Mouse (Mus musculus) adrenal gland, postnatal 10 days (tissue): ENCODE measurements at regions not wholly inside any gene's neighbourhood (a gene's known extent, or its start where the extent isn't known, plus 50 kb on each side); places are given as distances from the start of the nearest gene placed in this dataset.
A peak's percentile ranks its signal among the peaks of the same experiment; 100 is the strongest.

Source experiments
- DNase-seq: peaks from one replicate; pipeline ENCODE4 v3.0.0; 2021; ENCODE audit warnings: mixed read lengths

- no peak for DNase-seq
Observed at GRCm38 (mm10) chr9:61622933-61623332, 250.8 kb downstream of the Tle3 start.

DNA sequence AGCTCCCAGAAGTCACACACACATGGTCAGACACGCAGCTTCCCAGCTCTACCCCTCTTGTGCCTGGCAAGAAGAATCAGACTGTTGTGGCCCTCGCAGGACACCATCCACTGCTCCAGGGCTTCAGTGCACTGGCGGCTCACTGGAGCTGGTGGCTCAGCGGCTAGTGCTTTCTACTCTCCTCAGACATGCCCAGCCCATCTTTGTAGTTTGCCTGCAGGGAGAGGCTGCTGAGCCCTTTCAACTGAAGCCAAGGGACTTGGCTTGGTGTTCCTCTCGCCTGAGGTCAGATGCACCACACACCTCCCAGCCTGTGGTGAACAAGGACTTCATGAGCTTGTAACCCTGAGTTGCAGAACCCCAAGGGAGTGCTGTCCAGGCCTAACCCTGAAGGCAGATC is 249.8 kb downstream of the Tle3 start:
- DNase-seq = no peak

DNA sequence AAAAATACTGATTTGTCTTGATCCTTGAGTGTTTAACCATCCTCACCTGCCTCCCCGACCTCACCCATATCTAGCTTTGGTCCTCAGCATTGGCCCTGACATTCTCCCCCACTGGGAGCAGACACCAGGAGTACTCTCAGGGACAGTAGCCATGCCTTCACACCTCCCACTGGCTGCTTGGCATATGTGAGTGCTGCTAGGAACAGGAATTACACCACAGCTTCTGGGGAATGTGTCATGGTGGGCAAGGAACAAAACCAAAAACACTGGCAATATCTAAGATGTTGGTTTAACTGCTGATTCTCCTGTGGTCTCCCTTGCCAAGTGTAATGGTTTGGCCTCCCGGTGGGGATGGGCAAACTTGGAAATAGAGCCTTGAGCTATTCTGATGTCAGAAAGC is 248.6 kb downstream of the Tle3 start:
- no peak for DNase-seq

DNA sequence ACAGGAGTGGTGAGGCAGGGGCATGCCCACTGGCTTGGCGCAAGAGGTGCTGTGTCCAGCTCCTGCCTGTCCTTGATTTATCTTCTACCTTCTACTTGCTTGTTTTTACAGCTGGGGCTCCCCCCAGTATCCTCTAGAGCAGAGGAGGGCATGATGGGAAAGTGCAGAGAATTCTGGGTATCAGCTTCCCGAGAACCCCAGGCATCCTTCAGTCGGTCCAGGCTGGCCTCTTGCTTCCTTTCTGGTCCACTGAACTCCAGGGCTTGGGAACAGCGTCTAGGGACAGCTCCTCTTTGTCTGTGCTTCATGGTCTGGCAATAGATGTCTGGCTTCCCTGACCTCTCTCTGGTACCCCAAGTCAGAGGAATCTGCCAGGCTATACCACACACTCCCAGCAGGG is 247.9 kb downstream of the Tle3 start:
- no peak for DNase-seq

- DNase-seq = peak; percentile 43
Observed at GRCm38 (mm10) chr9:61618510-61619249, 246.5 kb downstream of the Tle3 start.

DNA sequence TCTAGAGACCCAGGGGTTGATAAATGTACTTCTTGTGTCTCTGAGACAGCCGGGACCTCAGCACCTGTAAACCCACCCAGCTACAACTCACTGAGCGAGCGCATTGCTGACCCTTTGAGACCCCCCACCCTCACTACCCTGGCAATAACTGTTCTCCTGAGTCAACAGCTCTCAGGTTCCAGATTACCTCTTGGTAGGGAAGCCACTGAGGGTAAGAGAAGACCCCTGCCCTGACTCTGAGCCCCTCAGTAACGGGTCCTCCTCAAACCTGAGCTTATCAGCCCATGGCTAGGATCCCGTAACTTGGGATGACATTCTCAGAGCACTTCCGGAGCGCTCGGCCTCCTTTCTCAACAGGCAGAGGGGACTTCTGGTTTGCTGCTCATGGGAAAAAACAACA is 245.8 kb downstream of the Tle3 start:
- DNase-seq = no peak

- no peak for DNase-seq
Observed at GRCm38 (mm10) chr9:61615556-61615955, 243.4 kb downstream of the Tle3 start.

- DNase-seq = no peak
Observed at GRCm38 (mm10) chr9:61607576-61607975, 235.4 kb downstream of the Tle3 start.

DNA sequence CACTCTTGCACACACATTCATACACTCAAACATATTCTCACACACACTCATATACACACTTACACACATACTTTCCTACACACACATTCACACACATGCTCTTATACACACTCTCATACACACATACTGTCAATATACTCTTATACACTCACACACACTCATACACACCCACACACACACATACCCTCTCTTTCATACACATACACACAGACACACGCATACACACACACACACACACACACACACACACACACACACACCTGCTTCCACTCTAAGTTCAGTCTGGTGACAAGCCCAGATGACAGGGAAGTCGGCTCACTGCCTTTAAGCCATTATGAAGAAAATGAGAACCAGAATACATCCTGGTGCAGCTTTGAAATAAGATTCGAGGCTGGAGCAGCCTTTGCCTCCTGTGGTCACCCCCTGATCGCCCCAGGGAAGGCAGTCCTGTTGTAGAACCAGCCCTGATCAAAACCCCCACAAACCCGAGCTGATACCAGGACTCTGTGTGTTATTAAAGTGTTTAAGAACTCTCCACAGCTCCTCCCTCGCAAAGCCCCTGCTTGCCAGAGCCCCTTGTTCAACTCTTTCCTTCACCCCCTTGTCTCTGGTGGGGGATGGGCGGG is 230.3 kb downstream of the Tle3 start:
- DNase-seq = no peak

DNA sequence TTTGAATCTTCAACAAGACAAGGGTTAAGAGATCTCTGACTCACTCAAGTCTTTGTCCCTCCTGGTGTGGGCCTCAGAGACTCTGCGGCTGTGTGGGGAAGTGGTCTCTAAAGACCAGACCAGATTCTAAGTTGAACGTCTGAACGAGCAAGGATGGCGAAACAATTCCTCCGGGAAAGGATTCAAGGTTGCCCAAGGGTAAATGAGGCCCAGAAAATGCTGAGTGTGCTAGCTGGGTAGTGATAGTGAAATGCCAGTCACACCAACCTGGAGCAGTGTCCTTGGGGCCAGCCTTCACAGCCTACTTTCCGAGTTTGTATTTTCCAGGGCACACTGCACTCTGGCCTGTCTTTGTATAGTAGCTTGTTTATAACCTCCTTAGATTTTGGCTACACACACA is 229.7 kb downstream of the Tle3 start:
- DNase-seq = peak; percentile 69

DNA sequence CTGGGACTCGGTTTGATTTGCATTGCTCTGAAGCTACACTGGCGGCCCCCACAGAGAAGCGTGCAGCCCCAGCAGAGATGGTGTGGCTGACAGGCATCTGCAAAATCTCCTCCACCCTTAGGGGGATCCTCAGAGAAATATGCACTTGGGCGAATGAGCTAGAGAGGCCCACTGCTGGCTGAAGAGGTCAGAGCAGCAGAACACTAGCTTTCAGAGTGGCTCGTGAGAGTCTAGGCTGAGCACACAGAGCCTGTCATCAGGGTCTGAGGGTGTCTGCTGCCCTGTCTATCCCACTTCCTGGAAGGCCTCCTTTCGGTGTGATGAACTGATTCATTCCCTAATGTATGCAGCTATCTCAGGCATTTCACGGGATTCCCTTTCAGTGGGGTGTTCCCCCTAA is 225.1 kb downstream of the Tle3 start:
- DNase-seq = no peak

- peak; percentile 48 for DNase-seq
Observed at GRCm38 (mm10) chr9:61596410-61597108, 224.4 kb downstream of the Tle3 start.

- peak; percentile 71 for DNase-seq
Observed at GRCm38 (mm10) chr9:61595170-61595967, 223.2 kb downstream of the Tle3 start.

DNA sequence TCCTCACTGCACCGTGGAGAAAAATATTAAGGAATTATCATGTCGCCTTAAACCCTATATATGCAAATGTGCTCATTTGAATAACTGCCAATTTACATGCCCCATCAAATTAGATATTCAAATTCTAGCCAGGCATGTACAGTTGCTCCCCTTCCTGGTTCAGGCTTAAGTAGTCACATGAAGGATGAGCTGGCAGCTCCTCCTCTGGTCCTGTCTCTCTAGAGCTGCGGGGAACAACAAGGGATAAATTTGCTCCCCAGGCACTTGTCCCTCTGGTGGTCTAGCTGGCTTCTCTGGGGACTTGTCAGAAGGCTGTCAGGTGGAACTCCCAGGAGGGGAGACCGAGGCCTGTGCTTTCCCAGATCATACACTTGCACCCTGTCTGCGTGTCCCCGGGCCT is 221.8 kb downstream of the Tle3 start:
- DNase-seq = no peak

GRCm38 (mm10) chr9:61589727-61590299 is 217.6 kb downstream of the Tle3 start:
- DNase-seq = no peak

DNA sequence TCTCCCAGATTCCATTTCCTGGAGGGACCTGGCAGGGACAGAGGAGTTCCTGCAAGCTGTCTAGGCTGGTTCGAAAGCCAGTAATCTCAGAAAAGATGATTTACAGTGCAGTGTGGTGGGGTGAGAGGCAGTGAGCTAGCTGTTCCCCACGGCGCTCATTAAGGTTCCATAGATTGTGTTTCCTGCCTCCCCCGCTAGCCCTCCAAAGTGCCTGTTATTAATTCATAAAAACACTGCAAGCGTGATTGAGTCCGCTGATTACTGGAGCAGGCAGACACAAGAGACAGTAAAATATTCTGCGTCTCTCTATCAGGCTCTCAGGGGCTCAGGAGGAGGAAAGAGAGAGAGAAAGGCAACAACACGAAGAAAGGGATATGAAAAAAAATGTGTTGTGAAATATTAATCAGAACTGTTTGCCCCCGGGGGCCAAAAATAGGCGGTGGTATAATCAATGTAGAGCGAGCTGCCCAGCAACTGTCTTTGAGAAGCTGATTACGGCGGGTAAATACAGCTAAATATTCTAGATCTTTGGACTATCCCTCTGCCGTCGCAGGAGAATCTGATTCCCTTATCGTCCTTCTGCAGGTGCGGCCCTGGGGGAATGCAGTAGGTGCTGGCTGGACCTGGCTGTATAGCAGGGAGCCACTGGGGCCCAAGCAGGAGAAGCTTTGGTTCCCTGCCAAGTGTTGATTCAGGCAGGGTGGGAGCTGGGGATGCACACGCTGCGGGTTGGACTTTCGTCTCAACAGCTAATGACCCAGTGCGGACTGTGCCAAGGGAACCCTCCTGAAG is 211.3 kb downstream of the Tle3 start:
- no peak for DNase-seq

DNA sequence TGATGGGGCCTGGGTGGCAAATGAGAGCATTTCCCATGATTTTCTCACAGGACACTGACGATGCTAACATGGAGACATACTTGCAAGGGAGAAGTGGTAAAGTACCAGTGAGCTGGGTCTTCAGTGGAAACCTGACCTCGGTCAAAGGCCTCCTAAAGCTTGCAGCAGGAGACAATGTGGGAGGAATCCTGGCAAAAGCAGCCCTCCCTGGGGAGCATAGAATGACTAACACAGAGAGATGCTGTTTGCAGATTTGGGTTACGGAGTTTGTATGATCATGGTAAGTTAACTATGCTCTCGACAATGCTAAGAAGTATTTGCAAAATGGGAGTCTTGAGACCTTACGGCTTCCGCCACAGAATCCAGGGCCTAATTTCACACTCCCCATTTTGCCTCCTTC is 208.9 kb downstream of the Tle3 start:
- no peak for DNase-seq

DNA sequence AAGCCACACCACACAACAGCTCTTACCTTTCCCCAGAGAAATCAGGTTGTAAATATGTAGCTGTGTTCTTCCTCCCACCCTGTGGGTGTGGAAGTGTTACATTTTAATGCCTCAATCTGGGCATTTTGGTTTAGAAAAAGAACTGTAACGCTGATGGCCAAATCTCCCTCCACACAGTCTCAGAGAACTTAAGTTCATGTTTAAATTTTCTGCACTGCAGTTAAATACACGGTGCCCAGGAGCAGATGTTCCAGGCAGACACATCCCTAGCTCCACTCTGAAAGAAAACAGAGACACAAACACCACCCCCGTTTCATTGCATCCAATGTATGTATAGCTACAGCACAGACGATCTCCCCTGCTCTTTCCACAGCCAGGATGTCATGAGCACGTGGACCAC is 206.1 kb downstream of the Tle3 start:
- DNase-seq = no peak

DNA sequence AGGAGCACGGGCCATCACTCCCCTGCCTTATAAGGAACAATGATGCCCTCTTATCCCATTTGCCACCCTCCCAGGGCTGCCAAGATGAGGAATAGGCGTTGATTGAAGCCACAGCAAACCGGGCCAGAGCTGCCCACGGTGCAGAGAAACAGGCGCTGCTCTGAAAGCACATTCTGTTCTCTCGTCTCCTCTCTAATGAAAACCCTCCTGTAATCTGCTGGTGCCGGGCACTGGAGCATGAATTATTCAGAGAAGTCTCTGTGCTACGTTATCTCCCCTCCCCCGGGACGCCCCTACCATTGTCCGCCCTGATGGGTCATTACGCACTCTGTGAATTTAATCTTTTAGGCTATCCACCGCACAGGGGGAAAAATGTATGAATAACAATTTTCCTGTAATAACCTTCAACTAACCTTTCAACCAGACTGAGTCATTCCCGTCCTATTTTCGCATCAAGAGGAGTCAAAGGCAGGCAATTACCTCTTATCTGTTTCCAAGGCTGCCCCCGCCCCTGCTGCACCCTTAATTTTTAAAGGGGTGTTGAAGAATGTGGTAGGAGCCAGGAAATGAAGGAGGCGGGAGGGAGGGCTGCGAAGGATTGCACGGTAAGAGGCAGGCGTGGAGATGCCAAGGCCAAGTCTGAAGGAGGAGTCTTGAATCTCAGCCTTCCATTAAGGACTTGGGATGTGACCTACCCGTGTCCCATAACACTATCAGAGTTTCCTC is 201.6 kb downstream of the Tle3 start:
- DNase-seq = peak; percentile 27

DNA sequence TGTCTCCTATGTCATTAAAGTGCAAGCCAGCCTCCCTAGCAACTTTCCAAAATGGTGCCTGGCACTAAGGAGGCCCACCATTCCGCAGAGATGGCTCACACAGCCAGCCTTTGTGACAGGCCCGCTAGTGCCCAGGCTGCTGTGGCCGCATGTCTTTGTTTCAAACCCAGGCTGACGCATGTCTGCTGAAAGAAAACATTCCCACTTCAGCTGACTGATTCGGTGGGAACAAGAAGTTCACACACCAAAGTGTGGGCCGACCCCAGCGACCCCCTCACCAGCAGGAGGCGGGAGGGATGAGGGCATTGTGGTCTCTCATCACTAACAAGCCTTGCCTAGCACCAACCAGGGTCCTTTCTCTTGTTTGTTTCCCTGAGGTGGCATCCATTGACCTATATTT is 190.9 kb downstream of the Tle3 start:
- no peak for DNase-seq

GRCm38 (mm10) chr9:61561551-61561950 is 189.4 kb downstream of the Tle3 start:
- DNase-seq = no peak
